Mouse (Mus musculus): ENCODE measurements around the gene Ptpdc1. TPM values are rescaled to one million over a fixed set of nuclear protein-coding genes. Genes with fewer than 3 reads are reported as not detected.

The Ptpdc1 gene
- polyA plus RNA-seq, 1 experiment from 2014 or later: 18.6 TPM

GRCm38 (mm10) chr13:48662431-48663143, 37.1 kb upstream of the Ptpdc1 start, which contains the start of gene Barx1:
Gene Barx1 (plus strand): TSS chr13:48662998.
- H3K9ac ChIP-seq: no peak within 1 kb of the TSS
- H3K27me3 ChIP-seq (replicated peaks): peaks cover 81% of the 10 kb centered on the region

GRCm38 (mm10) chr13:48661561-48661960, 36.1 kb upstream of the Ptpdc1 start:
- no peak overlapping the region for H3K4me2 ChIP-seq
- WGBS: 0% methylated on average over 1 of the region's 1 CpGs
- H3K4me3 ChIP-seq: no peak overlapping the region
- H3K9ac ChIP-seq: no peak overlapping the region
- H3K4me1 ChIP-seq: peaks cover 33% of the 10 kb centered on the region
- H3K9me3 ChIP-seq: no peaks in the 10 kb centered on the region
- no peaks in the 10 kb centered on the region for H3K36me3 ChIP-seq (replicated peaks)
- no peak overlapping the region for H3K27ac ChIP-seq
- ATAC-seq (replicated peaks): no peak
- peaks cover 82% of the 10 kb centered on the region for H3K27me3 ChIP-seq (replicated peaks)

More at GRCm38 (mm10) chr13:48662431-48663143, 37.1 kb upstream of the Ptpdc1 start, which contains the start of gene Barx1:
- H3K36me3 ChIP-seq (replicated peaks): no peaks in the 10 kb centered on the region
- H3K4me3 ChIP-seq: peak within 1 kb of the TSS; percentile 32
- H3K9me3 ChIP-seq: no peaks in the 10 kb centered on the region
- H3K4me1 ChIP-seq: peaks cover 33% of the 10 kb centered on the region
- H3K27ac ChIP-seq: no peak within 1 kb of the TSS
- no peak; the same call in 1 of the 2 replicates for ATAC-seq (replicated peaks)
- peak within 1 kb of the TSS; percentile 55 for H3K4me2 ChIP-seq
- under 1% methylated on average over 51 of the region's 73 CpGs for WGBS

GRCm38 (mm10) chr13:48660741-48661140, 35.3 kb upstream of the Ptpdc1 start:
- ATAC-seq (replicated peaks): no peak
- Histone ChIP-seq H3K9me3 (no peaks in the 10 kb centered on the region), H3K9ac (no peak overlapping the region), H3K4me3 (no peak overlapping the region), H3K27me3 (replicated peaks) (peaks cover 84% of the 10 kb centered on the region), H3K27ac (no peak overlapping the region), H3K4me1 (peaks cover 31% of the 10 kb centered on the region), H3K36me3 (replicated peaks) (no peaks in the 10 kb centered on the region), H3K4me2 (no peak overlapping the region)
- WGBS: 8% methylated on average over 6 of the region's 6 CpGs

GRCm38 (mm10) chr13:48660221-48660734, 34.8 kb upstream of the Ptpdc1 start:
- 2% methylated on average over 11 of the region's 11 CpGs for WGBS
- Histone ChIP-seq H3K9ac (no peak overlapping the region), H3K27me3 (replicated peaks) (peaks cover 80% of the 10 kb centered on the region)

GRCm38 (mm10) chr13:48659254-48660220, 34.1 kb upstream of the Ptpdc1 start:
- Histone ChIP-seq H3K4me3 (no peak overlapping the region), H3K9ac (no peak overlapping the region), H3K27ac (no peak overlapping the region), H3K36me3 (replicated peaks) (no peaks in the 10 kb centered on the region), H3K4me2 (0 out of 2 replicates have a peak overlapping the region, but pooled peaks have one; percentile 5), H3K9me3 (no peaks in the 10 kb centered on the region), H3K4me1 (peaks cover 23% of the 10 kb centered on the region), H3K27me3 (replicated peaks) (peaks cover 75% of the 10 kb centered on the region)
- no peak for ATAC-seq (replicated peaks)
- 1% methylated on average over 38 of the region's 38 CpGs for WGBS

More at GRCm38 (mm10) chr13:48660221-48660734, 34.8 kb upstream of the Ptpdc1 start:
- Histone ChIP-seq H3K36me3 (replicated peaks) (no peaks in the 10 kb centered on the region), H3K27ac (no peak overlapping the region), H3K9me3 (no peaks in the 10 kb centered on the region), H3K4me1 (peaks cover 30% of the 10 kb centered on the region), H3K4me2 (no peak overlapping the region), H3K4me3 (no peak overlapping the region)
- ATAC-seq (replicated peaks): no peak

GRCm38 (mm10) chr13:48658588-48659253, 33.3 kb upstream of the Ptpdc1 start:
- Histone ChIP-seq H3K4me3 (no peak overlapping the region), H3K9me3 (no peaks in the 10 kb centered on the region), H3K27me3 (replicated peaks) (peaks cover 67% of the 10 kb centered on the region), H3K27ac (no peak overlapping the region), H3K4me1 (peaks cover 23% of the 10 kb centered on the region), H3K36me3 (replicated peaks) (no peaks in the 10 kb centered on the region), H3K9ac (no peak overlapping the region), H3K4me2 (no peak overlapping the region)
- ATAC-seq (replicated peaks): no peak
- under 1% methylated on average over 33 of the region's 33 CpGs for WGBS

GRCm38 (mm10) chr13:48657791-48658190, 32.3 kb upstream of the Ptpdc1 start:
- Histone ChIP-seq H3K9ac (no peak overlapping the region), H3K4me2 (no peak overlapping the region), H3K27me3 (replicated peaks) (peaks cover 64% of the 10 kb centered on the region), H3K9me3 (no peaks in the 10 kb centered on the region), H3K4me1 (peaks cover 17% of the 10 kb centered on the region), H3K27ac (no peak overlapping the region), H3K4me3 (no peak overlapping the region), H3K36me3 (replicated peaks) (no peaks in the 10 kb centered on the region)
- WGBS: 2% methylated on average over 9 of the region's 9 CpGs
- ATAC-seq (replicated peaks): no peak

- Histone ChIP-seq H3K4me3 (no peak overlapping the region), H3K9ac (no peak overlapping the region), H3K36me3 (replicated peaks) (no peaks in the 10 kb centered on the region), H3K9me3 (no peaks in the 10 kb centered on the region), H3K27me3 (replicated peaks) (peaks cover 46% of the 10 kb centered on the region), H3K27ac (no peak overlapping the region), H3K4me2 (no peak overlapping the region), H3K4me1 (peaks cover 13% of the 10 kb centered on the region; the same call in 1 of the 2 replicates)
- ATAC-seq (replicated peaks): peak; percentile 65
- WGBS: 3% methylated on average over 8 of the region's 8 CpGs
Observed at GRCm38 (mm10) chr13:48655637-48656036, 30.2 kb upstream of the Ptpdc1 start.

- 0 out of 2 replicates have a peak overlapping the region, but pooled peaks have one; percentile 3 for H3K4me2 ChIP-seq
- H3K27ac ChIP-seq: no peak overlapping the region
- H3K9me3 ChIP-seq: no peaks in the 10 kb centered on the region
- ATAC-seq (replicated peaks): peak; percentile 71; the same call in 1 of the 2 replicates
- H3K9ac ChIP-seq: no peak overlapping the region
- H3K27me3 ChIP-seq (replicated peaks): peaks cover 36% of the 10 kb centered on the region
- H3K4me1 ChIP-seq: peaks cover 5% of the 10 kb centered on the region; the same call in 1 of the 2 replicates
- 9% methylated on average over 14 of the region's 14 CpGs for WGBS
- no peaks in the 10 kb centered on the region for H3K36me3 ChIP-seq (replicated peaks)
- H3K4me3 ChIP-seq: no peak overlapping the region
Observed at GRCm38 (mm10) chr13:48653788-48654770, 28.6 kb upstream of the Ptpdc1 start.

- Histone ChIP-seq H3K27me3 (replicated peaks) (peaks cover 16% of the 10 kb centered on the region), H3K27ac (no peak overlapping the region), H3K9ac (no peak overlapping the region), H3K4me3 (no peak overlapping the region), H3K9me3 (no peaks in the 10 kb centered on the region), H3K4me1 (peaks cover 5% of the 10 kb centered on the region; the same call in 1 of the 2 replicates), H3K4me2 (no peak overlapping the region), H3K36me3 (replicated peaks) (no peaks in the 10 kb centered on the region)
- WGBS: 67% methylated on average over 6 of the region's 6 CpGs
- ATAC-seq (replicated peaks): no peak
Observed at GRCm38 (mm10) chr13:48651132-48652065, 25.9 kb upstream of the Ptpdc1 start.

Measured in midbrain, embryonic 15.5 days (tissue).